Mouse (Mus musculus) liver, postnatal 0 days (tissue): Measurements from ENCODE around the gene Clstn2. TPM values are rescaled to one million over a fixed set of nuclear protein-coding genes. Genes with fewer than 3 reads are reported as not detected.

Experiments
- ATAC-seq: fragments of 200-750 bp; cut with Nextera tagmentation; 2 replicates; pipeline ENCODE4 v1.8.0; 2017; ENCODE audit warnings: mild to moderate bottlenecking, moderate library complexity
- DNase-seq: peaks from one replicate; pipeline ENCODE4 v3.0.0-alpha.2; 2016
- H3K27ac ChIP-seq: fragments of 300-500 bp; sonication (generic); 2 replicates; pipeline ENCODE4 v1.5.1; 2014; ENCODE audit warnings: antibody characterized with exemption, moderate library complexity, mild to moderate bottlenecking, low read depth
- H3K27me3 ChIP-seq: fragments of 300-500 bp; sonication (generic); 2 replicates; pipeline ENCODE4 v1.6.1; 2014; ENCODE audit warnings: low read length, control low read depth, mixed read lengths; ENCODE audit not compliant: insufficient read depth
- H3K36me3 ChIP-seq: fragments of 300-500 bp; sonication (generic); replicated peaks from 2 replicates; pipeline ENCODE4 v1.6.1; 2014; ENCODE audit warnings: mild to moderate bottlenecking, control low read depth, low read length, moderate library complexity, mixed read lengths; ENCODE audit not compliant: insufficient read depth
- H3K4me1 ChIP-seq: fragments of 300-500 bp; sonication (generic); 2 replicates; pipeline ENCODE4 v1.6.1; 2014; ENCODE audit warnings: antibody characterized with exemption, mild to moderate bottlenecking, control low read depth; ENCODE audit not compliant: insufficient read depth
- H3K4me2 ChIP-seq: fragments of 300-500 bp; sonication (generic); 2 replicates; pipeline ENCODE4 v1.6.1; 2014; ENCODE audit warnings: low read depth, mild to moderate bottlenecking, low read length, moderate library complexity, mixed read lengths
- H3K4me3 ChIP-seq: fragments of 300-500 bp; sonication (generic); 2 replicates; pipeline ENCODE4 v1.5.1; 2014; ENCODE audit warnings: low read depth, low read length
- H3K9ac ChIP-seq: fragments of 300-500 bp; sonication (generic); replicated peaks from 2 replicates; pipeline ENCODE4 v1.6.1; 2014; ENCODE audit warnings: mild to moderate bottlenecking, moderate library complexity
- H3K9me3 ChIP-seq: fragments of 300-500 bp; sonication (generic); 2 replicates; pipeline ENCODE4 v1.6.1; 2016; ENCODE audit warnings: mild to moderate bottlenecking, control low read depth, low read length, mixed read lengths
- CTCF ChIP-seq: sonication (generic); IDR thresholded peaks from 2 replicates; pipeline ENCODE4 v1.5.1; 2016; ENCODE audit warnings: antibody characterized with exemption, low read depth
- EP300 ChIP-seq: IDR thresholded peaks from 2 replicates; pipeline ENCODE4 v1.6.1; 2016; ENCODE audit warnings: antibody characterized with exemption, low read depth, mild to moderate bottlenecking
- WGBS: fragments of 180-500 bp; shearing (Covaris S2); extraction: QIAGEN DNeasy Blood & Tissue Kit; methylation state at CpG from one replicate; pipeline ENCODE4 v1.1.7; 2014; ENCODE audit not compliant: insufficient replicate concordance; 5-methylcytosine and 5-hydroxymethylcytosine counted together
- polyA plus RNA-seq: library from polyadenylated mRNA; unstranded; fragments of >200 nt; fragmentation: Nextera tagmentation; extraction: Ambion mirVana; gene quantifications from 2 replicates; pipeline ENCODE4 v1.2.1, GENCODE M21; 2015

Clstn2 gene
- polyA plus RNA-seq, 1 experiment from 2014 or later, result 0.12 TPM

GRCm38 (mm10) chr9:97414876-97415668 lies 617.9 kb downstream of the Clstn2 start:
- no peak overlapping the region for H3K9ac ChIP-seq
- no peak overlapping the region for H3K4me2 ChIP-seq
- H3K27me3 ChIP-seq, result no peaks in the 10 kb centered on the region
- no peaks in the 10 kb centered on the region for H3K4me1 ChIP-seq
- TF ChIP-seq CTCF (no peak), EP300 (no peak)
- H3K36me3 ChIP-seq, result no peaks in the 10 kb centered on the region
- DNase-seq, result no peak
- ATAC-seq, result no peak
- no peaks in the 10 kb centered on the region for H3K9me3 ChIP-seq
- WGBS, result 71% methylated on average over 6 of the region's 6 CpGs
- no peak overlapping the region for H3K27ac ChIP-seq
- no peak overlapping the region for H3K4me3 ChIP-seq

- no peak overlapping the region for H3K27ac ChIP-seq
- no peak overlapping the region for H3K4me3 ChIP-seq
- H3K4me2 ChIP-seq, result no peak overlapping the region
- TF ChIP-seq EP300 (no peak), CTCF (no peak)
- whole genome bisulfite sequencing, result 69% methylated on average over 2 of the region's 2 CpGs
- no peaks in the 10 kb centered on the region for H3K27me3 ChIP-seq
- no peaks in the 10 kb centered on the region for H3K9me3 ChIP-seq
- no peaks in the 10 kb centered on the region for H3K36me3 ChIP-seq
- no peak overlapping the region for H3K9ac ChIP-seq
- ATAC-seq, result no peak
- no peak for DNase-seq
- H3K4me1 ChIP-seq, result no peaks in the 10 kb centered on the region
These were observed 624.8 kb downstream of the Clstn2 start for GRCm38 (mm10) chr9:97408142-97408541.
